Mouse (Mus musculus) stomach, embryonic 16.5 days (tissue): ENCODE measurements around the gene Kat6b. TPM values are rescaled to one million over a fixed set of nuclear protein-coding genes. Genes with fewer than 3 reads are reported as not detected.
A peak's percentile ranks its signal among the peaks of the same experiment; 100 is the strongest.

ENCODE experiments used
- ATAC-seq: fragments of 200-750 bp; cut with Nextera tagmentation; 2 replicates; pipeline ENCODE4 v1.8.0; 2017; ENCODE audit warnings: moderate number of reproducible peaks, moderate TSS enrichment; ENCODE audit not compliant: insufficient read depth, low FRiP score
- H3K27ac ChIP-seq: fragments of 300-500 bp; sonication (generic); 2 replicates; pipeline ENCODE4 v1.5.1; 2014; ENCODE audit warnings: low read length
- H3K27me3 ChIP-seq: fragments of 300-500 bp; sonication (generic); 2 replicates; pipeline ENCODE4 v1.6.1; 2014; ENCODE audit warnings: low read length, control low read depth, mixed read lengths; ENCODE audit not compliant: control insufficient read depth, insufficient read depth
- H3K36me3 ChIP-seq: fragments of 300-500 bp; sonication (generic); 2 replicates; pipeline ENCODE4 v1.6.1; 2014; ENCODE audit warnings: low read length; ENCODE audit not compliant: control insufficient read depth, insufficient read depth
- H3K4me1 ChIP-seq: fragments of 300-500 bp; sonication (generic); 2 replicates; pipeline ENCODE4 v1.6.1; 2014; ENCODE audit warnings: low read length, control low read depth, mixed read lengths; ENCODE audit not compliant: control insufficient read depth, insufficient read depth
- H3K4me2 ChIP-seq: fragments of 300-500 bp; sonication (generic); 2 replicates; pipeline ENCODE4 v1.6.1; 2014; ENCODE audit warnings: low read depth, low read length, mixed read lengths
- H3K4me3 ChIP-seq: fragments of 300-500 bp; sonication (generic); replicated peaks from 2 replicates; pipeline ENCODE4 v1.5.1; 2014; ENCODE audit warnings: mild to moderate bottlenecking, low read length
- H3K9ac ChIP-seq: fragments of 300-500 bp; sonication (generic); 2 replicates; pipeline ENCODE4 v1.6.1; 2014; ENCODE audit warnings: low read length
- H3K9me3 ChIP-seq: fragments of 300-500 bp; sonication (generic); replicated peaks from 2 replicates; pipeline ENCODE4 v1.6.1; 2016; ENCODE audit warnings: low read length, control low read depth; ENCODE audit not compliant: control insufficient read depth
- WGBS: fragments of 180-500 bp; shearing (Covaris S2); extraction: QIAGEN DNeasy Blood & Tissue Kit; methylation state at CpG from one replicate; pipeline ENCODE4 v1.1.7; 2014; 5-methylcytosine and 5-hydroxymethylcytosine counted together
- polyA plus RNA-seq: library from polyadenylated mRNA; unstranded; fragments of >200 nt; fragmentation: Nextera tagmentation; extraction: Ambion mirVana; gene quantifications from 2 replicates; pipeline ENCODE4 v1.2.1, GENCODE M21; 2015

Gene Kat6b
- polyA plus RNA-seq, 1 experiment from 2014 or later: 12.5 TPM

GRCm38 (mm10) chr14:21568821-21569220 lies 87.6 kb downstream of the Kat6b start:
- Histone ChIP-seq H3K36me3 (no peaks in the 10 kb centered on the region), H3K4me2 (no peak overlapping the region), H3K4me3 (no peak overlapping the region), H3K9ac (no peak overlapping the region), H3K4me1 (peaks cover 7% of the 10 kb centered on the region; the same call in 1 of the 2 replicates), H3K27me3 (no peaks in the 10 kb centered on the region), H3K27ac (no peak overlapping the region), H3K9me3 (no peaks in the 10 kb centered on the region)
- no peak for ATAC-seq
- 89% methylated on average over 7 of the region's 7 CpGs for WGBS

GRCm38 (mm10) chr14:21574686-21575309 lies 93.6 kb downstream of the Kat6b start:
- no peaks in the 10 kb centered on the region for H3K4me1 ChIP-seq
- H3K36me3 ChIP-seq: no peaks in the 10 kb centered on the region
- H3K4me3 ChIP-seq: no peak overlapping the region
- H3K4me2 ChIP-seq: no peak overlapping the region
- H3K27ac ChIP-seq: no peak overlapping the region
- no peaks in the 10 kb centered on the region for H3K27me3 ChIP-seq
- 75% methylated on average over 8 of the region's 8 CpGs for WGBS
- H3K9me3 ChIP-seq: no peaks in the 10 kb centered on the region
- no peak for ATAC-seq
- H3K9ac ChIP-seq: no peak overlapping the region

GRCm38 (mm10) chr14:21576867-21577266 lies 95.6 kb downstream of the Kat6b start:
- H3K4me2 ChIP-seq: no peak overlapping the region

GRCm38 (mm10) chr14:21581198-21581597 lies 100.0 kb downstream of the Kat6b start:
- H3K27ac ChIP-seq: peak overlapping the region; percentile 37; the same call in 1 of the 2 replicates
- WGBS: 21% methylated on average over 4 of the region's 4 CpGs
- no peak overlapping the region for H3K4me3 ChIP-seq
- no peak overlapping the region for H3K9ac ChIP-seq
- H3K4me2 ChIP-seq: no peak overlapping the region
- H3K36me3 ChIP-seq: no peaks in the 10 kb centered on the region
- peaks cover 41% of the 10 kb centered on the region for H3K4me1 ChIP-seq
- ATAC-seq: no peak
- no peaks in the 10 kb centered on the region for H3K9me3 ChIP-seq
- no peaks in the 10 kb centered on the region for H3K27me3 ChIP-seq

More at GRCm38 (mm10) chr14:21576867-21577266, 95.6 kb downstream of the Kat6b start:
- Histone ChIP-seq H3K9me3 (no peaks in the 10 kb centered on the region), H3K4me1 (peaks cover 13% of the 10 kb centered on the region), H3K27me3 (no peaks in the 10 kb centered on the region), H3K4me3 (no peak overlapping the region), H3K36me3 (no peaks in the 10 kb centered on the region), H3K27ac (no peak overlapping the region), H3K9ac (no peak overlapping the region)
- WGBS: 60% methylated on average over 8 of the region's 8 CpGs
- no peak for ATAC-seq

GRCm38 (mm10) chr14:21582301-21582700 lies 101.1 kb downstream of the Kat6b start:
- H3K4me2 ChIP-seq: no peak overlapping the region
- no peak overlapping the region for H3K9ac ChIP-seq
- no peaks in the 10 kb centered on the region for H3K36me3 ChIP-seq
- H3K9me3 ChIP-seq: no peaks in the 10 kb centered on the region
- H3K27me3 ChIP-seq: no peaks in the 10 kb centered on the region
- H3K4me3 ChIP-seq: no peak overlapping the region
- WGBS: 89% methylated on average over 3 of the region's 3 CpGs
- no peak overlapping the region for H3K27ac ChIP-seq
- no peak for ATAC-seq
- H3K4me1 ChIP-seq: peaks cover 49% of the 10 kb centered on the region

- 80% methylated on average over 6 of the region's 6 CpGs for WGBS
- H3K4me2 ChIP-seq: no peak overlapping the region
- no peaks in the 10 kb centered on the region for H3K27me3 ChIP-seq
- no peaks in the 10 kb centered on the region for H3K36me3 ChIP-seq
- no peak overlapping the region for H3K27ac ChIP-seq
- no peak for ATAC-seq
- H3K4me3 ChIP-seq: no peak overlapping the region
- no peaks in the 10 kb centered on the region for H3K9me3 ChIP-seq
- H3K9ac ChIP-seq: no peak overlapping the region
- H3K4me1 ChIP-seq: peaks cover 56% of the 10 kb centered on the region
Measured at GRCm38 (mm10) chr14:21583051-21583450, 101.8 kb downstream of the Kat6b start.

GRCm38 (mm10) chr14:21583868-21584267 lies 102.6 kb downstream of the Kat6b start:
- Histone ChIP-seq H3K4me3 (no peak overlapping the region), H3K27me3 (no peaks in the 10 kb centered on the region), H3K4me2 (no peak overlapping the region), H3K4me1 (peaks cover 59% of the 10 kb centered on the region), H3K9ac (no peak overlapping the region), H3K9me3 (no peaks in the 10 kb centered on the region), H3K36me3 (no peaks in the 10 kb centered on the region), H3K27ac (no peak overlapping the region)
- ATAC-seq: no peak
- WGBS: 71% methylated on average over 5 of the region's 5 CpGs

GRCm38 (mm10) chr14:21584468-21585135 lies 103.4 kb downstream of the Kat6b start:
- no peak for ATAC-seq
- peaks cover 61% of the 10 kb centered on the region for H3K4me1 ChIP-seq
- no peaks in the 10 kb centered on the region for H3K27me3 ChIP-seq
- 15% methylated on average over 6 of the region's 6 CpGs for WGBS
- no peak overlapping the region for H3K4me2 ChIP-seq
- H3K9me3 ChIP-seq: no peaks in the 10 kb centered on the region
- H3K36me3 ChIP-seq: no peaks in the 10 kb centered on the region
- peak overlapping the region; percentile 77; the same call in 1 of the 2 replicates for H3K27ac ChIP-seq
- H3K4me3 ChIP-seq: no peak overlapping the region
- no peak overlapping the region for H3K9ac ChIP-seq

- H3K4me2 ChIP-seq: 0 out of 2 replicates have a peak overlapping the region, but pooled peaks have one; percentile 11
- WGBS: 27% methylated on average over 8 of the region's 8 CpGs
- no peaks in the 10 kb centered on the region for H3K36me3 ChIP-seq
- ATAC-seq: peak; percentile 75; the same call in 1 of the 2 replicates
- H3K9me3 ChIP-seq: no peaks in the 10 kb centered on the region
- H3K4me3 ChIP-seq: no peak overlapping the region
- no peak overlapping the region for H3K9ac ChIP-seq
- H3K4me1 ChIP-seq: peaks cover 61% of the 10 kb centered on the region
- H3K27ac ChIP-seq: peak overlapping the region; percentile 77
- no peaks in the 10 kb centered on the region for H3K27me3 ChIP-seq
Measured at GRCm38 (mm10) chr14:21585491-21586251, 104.4 kb downstream of the Kat6b start.
